Mouse (Mus musculus) kidney, adult 2 months (tissue): ENCODE results near the gene Ptprf. TPM values are rescaled to one million over a fixed set of nuclear protein-coding genes. Genes with fewer than 3 reads are reported as not detected.

Source experiments
- DNase-seq: peaks from one replicate; pipeline ENCODE4 v3.0.0; 2021
- H3K27ac ChIP-seq: fragments of 200-500 bp; 2 replicates; pipeline ENCODE4 v1.5.1; 2012; ENCODE audit warnings: low read depth, low read length, control low read depth, inconsistent platforms; ENCODE audit not compliant: insufficient read depth
- H3K27me3 ChIP-seq: fragments of 200-500 bp; replicated peaks from 2 replicates; pipeline ENCODE4 v1.6.1; 2012; ENCODE audit warnings: mild to moderate bottlenecking, moderate library complexity, low read length, inconsistent platforms; ENCODE audit not compliant: control insufficient read depth, insufficient read depth
- H3K36me3 ChIP-seq: fragments of 200-500 bp; 2 replicates; pipeline ENCODE4 v1.6.1; 2012; ENCODE audit warnings: mild to moderate bottlenecking, moderate library complexity, low read length, inconsistent platforms; ENCODE audit not compliant: control insufficient read depth, insufficient read depth
- H3K4me1 ChIP-seq: fragments of 200-500 bp; 2 replicates; pipeline ENCODE4 v1.6.1; 2011; ENCODE audit warnings: low read length; ENCODE audit not compliant: control insufficient read depth, insufficient read depth
- H3K4me3 ChIP-seq: fragments of 200-500 bp; 2 replicates; pipeline ENCODE4 v1.5.1; 2011; ENCODE audit warnings: mild to moderate bottlenecking, low read depth, low read length, control low read depth; ENCODE audit not compliant: insufficient read depth
- CTCF ChIP-seq: fragments of 200-500 bp; conservative IDR thresholded peaks from 2 replicates; pipeline ENCODE4 v1.5.1; 2011; ENCODE audit warnings: low read depth, mild to moderate bottlenecking, control low read depth, low read length, moderate library complexity, mixed read lengths; ENCODE audit not compliant: insufficient read depth, insufficient read length
- POLR2A ChIP-seq: fragments of 200-500 bp; IDR thresholded peaks from one replicate; pipeline ENCODE4 v1.6.1; 2011; ENCODE audit warnings: low read depth, low read length, control low read depth
- WGBS: fragments of 180-500 bp; shearing (Covaris S2); methylation state at CpG from one replicate; pipeline ENCODE4 v1.1.7; 2018; 5-methylcytosine and 5-hydroxymethylcytosine counted together
- polyA plus RNA-seq: library from polyadenylated mRNA; depleted of rRNA; stranded (reverse); fragments of >200 nt; gene quantifications from 2 replicates; pipeline ENCODE4 v1.2.3, GENCODE M21; 2012

Ptprf gene
- polyA plus RNA-seq, 1 experiment = 89.9 TPM

DNA sequence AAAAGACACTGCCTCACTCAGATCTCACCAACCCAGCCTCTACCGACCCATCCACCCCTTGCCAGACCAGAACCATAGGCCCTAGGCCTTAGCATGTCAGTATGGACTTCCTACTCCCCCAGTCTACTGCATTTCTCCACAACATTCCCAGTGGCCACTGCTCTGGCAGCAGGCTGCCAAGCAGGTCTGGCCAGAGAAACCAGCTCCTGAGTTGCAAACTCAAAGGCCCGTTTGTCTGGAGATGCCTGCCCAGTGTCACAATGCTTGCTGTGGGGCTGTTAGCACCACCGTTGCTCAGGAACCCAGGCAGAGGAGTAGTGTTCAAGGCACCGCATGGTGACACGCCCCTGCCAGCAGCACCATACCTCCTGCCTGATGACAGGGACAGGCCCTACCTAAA lies 5.0 kb downstream of the Ptprf start:
- H3K4me3 ChIP-seq = no peak overlapping the region
- no peaks in the 10 kb centered on the region for H3K27me3 ChIP-seq
- peaks cover 28% of the 10 kb centered on the region for H3K4me1 ChIP-seq
- no peak for TF ChIP-seq POLR2A
- TF ChIP-seq CTCF = no peak
- no peak overlapping the region for H3K27ac ChIP-seq
- WGBS = 59% methylated on average over 5 of the region's 5 CpGs
- DNase-seq = no peak
- H3K36me3 ChIP-seq = no peaks in the 10 kb centered on the region

DNA sequence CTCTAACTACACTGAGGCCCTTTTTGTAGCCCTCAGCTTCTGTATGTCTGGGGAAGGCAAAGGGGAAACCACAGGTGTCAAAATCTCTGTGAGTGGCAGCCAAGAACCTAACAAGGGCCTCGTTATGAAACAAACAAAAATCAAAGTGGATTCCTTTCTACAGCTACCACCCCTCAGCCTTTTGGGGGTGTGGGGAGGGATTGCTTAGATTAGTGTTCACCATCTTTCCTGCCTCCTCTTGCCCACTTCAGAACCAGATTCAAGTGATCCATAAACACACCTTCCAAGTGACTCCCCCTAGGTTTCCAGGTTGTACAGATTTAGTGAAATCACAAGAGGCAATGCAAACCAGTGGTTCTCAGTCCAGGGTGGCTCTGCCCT lies 9.0 kb downstream of the Ptprf start:
- Histone ChIP-seq H3K4me1 (peaks cover 36% of the 10 kb centered on the region), H3K4me3 (no peak overlapping the region), H3K36me3 (no peaks in the 10 kb centered on the region), H3K27me3 (no peaks in the 10 kb centered on the region), H3K27ac (no peak overlapping the region)
- 50% methylated on average over 1 of the region's 1 CpGs for WGBS
- DNase-seq = no peak
- TF ChIP-seq POLR2A = no peak
- TF ChIP-seq CTCF = no peak

DNA sequence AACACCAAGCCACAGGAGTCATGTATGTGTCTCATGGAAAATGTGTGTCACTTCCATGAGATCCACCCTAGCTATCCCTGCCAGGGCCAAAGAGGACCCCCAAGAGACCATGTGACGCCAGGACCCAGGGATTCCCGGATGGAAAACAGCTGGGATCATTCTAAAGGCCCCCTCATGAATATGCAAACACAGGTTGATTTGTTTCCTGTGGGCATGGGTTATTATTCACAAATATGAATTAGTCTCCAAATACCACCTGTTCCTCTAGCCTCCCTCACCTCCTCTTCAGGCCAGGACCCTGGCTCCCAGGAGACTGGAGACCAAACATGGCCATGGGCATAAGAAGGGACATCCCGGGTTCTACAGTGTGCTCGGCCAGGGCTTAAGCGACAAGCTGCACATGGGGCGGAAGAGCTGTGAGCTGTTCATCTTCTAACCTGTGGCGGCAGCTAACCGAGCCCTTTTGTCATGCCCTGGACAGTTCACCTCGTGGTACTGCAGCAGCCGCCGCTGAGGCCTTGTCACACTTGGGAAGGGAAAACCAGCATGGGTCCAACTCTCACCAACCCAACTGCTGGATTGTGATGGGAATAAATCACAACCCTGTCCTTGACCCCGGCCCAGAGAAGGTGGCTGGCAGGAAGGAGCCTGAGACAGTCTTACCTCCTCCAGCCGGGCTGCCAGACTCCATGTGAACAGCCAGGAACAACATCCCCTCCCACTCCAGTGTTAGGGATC lies 9.6 kb downstream of the Ptprf start:
- H3K4me3 ChIP-seq = no peak overlapping the region
- no peak for TF ChIP-seq POLR2A
- TF ChIP-seq CTCF = no peak
- no peaks in the 10 kb centered on the region for H3K27me3 ChIP-seq
- no peak overlapping the region for H3K27ac ChIP-seq
- no peak for DNase-seq
- H3K4me1 ChIP-seq = peaks cover 41% of the 10 kb centered on the region
- WGBS = 52% methylated on average over 13 of the region's 13 CpGs
- H3K36me3 ChIP-seq = no peaks in the 10 kb centered on the region

DNA sequence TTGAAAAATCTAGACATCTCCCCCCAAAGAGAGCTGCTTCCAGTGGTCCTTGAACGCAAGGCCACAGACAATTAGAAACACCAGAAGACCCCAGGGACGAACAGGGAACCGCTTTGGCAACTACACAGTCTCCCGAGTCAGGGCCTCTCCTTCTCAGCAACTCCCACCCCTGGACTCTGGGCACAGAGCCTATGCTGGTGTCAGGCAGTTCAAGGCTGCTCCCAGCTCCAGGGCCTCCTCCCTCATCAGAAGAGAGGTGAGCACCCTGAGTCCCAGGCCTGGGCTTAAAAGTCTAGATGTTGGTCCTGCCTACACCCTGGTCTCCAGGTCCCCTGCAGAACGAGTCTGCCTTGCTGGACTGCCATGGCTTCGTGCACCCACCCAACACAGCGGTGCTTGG lies 10.7 kb downstream of the Ptprf start:
- Histone ChIP-seq H3K27me3 (no peaks in the 10 kb centered on the region), H3K4me1 (peaks cover 44% of the 10 kb centered on the region), H3K4me3 (no peak overlapping the region), H3K27ac (no peak overlapping the region), H3K36me3 (no peaks in the 10 kb centered on the region)
- TF ChIP-seq POLR2A (no peak), CTCF (no peak)
- WGBS = 65% methylated on average over 7 of the region's 7 CpGs
- no peak for DNase-seq

DNA sequence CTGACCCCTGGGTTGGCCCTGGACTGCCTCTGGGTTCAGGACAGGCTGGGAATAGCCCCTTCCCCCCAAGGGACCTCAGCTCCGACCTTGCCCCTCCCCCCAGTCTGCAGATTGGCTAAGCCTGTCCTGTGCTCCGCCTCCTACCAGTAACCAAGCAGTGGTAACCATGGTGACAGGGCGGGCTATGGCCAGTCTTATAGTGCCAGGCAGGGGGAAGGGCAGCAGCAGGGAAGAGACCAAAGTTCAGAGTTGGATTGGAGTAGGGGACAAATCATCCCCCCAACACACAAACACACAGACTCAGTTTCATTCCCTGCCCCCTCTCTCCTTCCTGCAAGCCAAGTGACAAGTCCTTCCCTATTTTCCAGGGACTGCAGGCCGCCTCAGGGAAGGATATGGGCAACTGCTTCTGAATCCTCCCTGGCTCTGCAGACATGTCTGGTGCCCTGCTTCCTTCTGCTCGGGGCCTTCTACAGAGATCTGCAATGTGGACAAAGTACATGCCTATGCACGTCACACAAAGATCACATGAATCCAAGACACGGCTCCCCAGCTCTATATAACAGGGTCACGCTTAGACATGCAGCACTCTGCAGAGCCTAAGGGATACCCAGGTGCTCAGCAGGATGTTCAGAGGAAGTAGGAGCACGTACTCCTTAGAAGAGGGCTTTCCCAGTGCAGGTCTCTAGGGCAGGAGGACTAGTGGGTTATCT lies 14.5 kb downstream of the Ptprf start:
- peak overlapping the region; percentile 90 for H3K27ac ChIP-seq
- DNase-seq = peak; percentile 96
- no peaks in the 10 kb centered on the region for H3K27me3 ChIP-seq
- H3K4me1 ChIP-seq = peaks cover 70% of the 10 kb centered on the region
- no peaks in the 10 kb centered on the region for H3K36me3 ChIP-seq
- no peak overlapping the region for H3K4me3 ChIP-seq
- WGBS = 26% methylated on average over 9 of the region's 9 CpGs
- TF ChIP-seq POLR2A (no peak), CTCF (no peak)

DNA sequence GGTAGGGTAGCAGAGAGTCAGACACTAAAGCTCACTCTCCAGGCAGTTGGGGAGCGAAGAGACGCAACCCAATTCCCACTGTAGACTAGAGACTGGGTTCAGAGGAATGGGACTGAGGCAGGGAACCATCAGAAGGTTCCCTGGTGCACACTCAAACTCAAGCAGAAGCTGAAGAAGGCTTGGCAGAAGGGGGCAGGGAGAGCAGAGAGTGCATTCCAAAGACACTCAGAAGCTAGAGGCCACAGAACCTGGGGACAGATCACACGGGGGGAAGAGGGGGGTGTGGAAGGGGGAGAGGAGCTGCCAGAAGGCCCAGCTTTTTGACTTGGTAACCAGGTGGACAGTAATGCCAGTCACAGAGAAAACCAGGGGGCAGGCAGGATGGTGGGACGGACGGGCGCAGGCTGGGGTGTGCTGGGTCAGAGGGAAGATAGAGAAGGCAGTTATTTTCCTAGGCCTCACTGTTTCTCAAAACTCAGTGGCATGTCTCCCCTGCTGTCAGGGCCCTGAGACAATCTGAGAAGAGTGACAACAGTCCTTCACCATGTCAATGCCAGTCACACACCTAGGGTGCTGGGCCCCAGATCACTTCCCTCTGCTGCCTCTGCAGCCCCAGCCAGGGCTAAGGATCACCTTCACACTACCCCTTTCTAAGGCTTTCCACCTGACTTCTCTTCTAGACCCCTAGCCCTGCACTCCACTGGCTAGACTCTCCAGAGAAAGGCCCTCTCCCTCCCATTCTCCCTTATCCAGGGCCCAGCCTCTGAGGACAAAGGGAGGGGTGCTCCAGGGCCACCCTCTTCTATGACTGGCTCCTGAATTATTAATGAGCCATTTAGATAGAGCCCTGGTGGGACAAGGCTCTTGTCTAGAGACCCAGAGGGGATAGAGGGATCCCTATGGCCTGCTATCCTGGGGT lies 15.3 kb downstream of the Ptprf start:
- H3K27me3 ChIP-seq = no peaks in the 10 kb centered on the region
- no peak for TF ChIP-seq CTCF
- TF ChIP-seq POLR2A = no peak
- WGBS = 71% methylated on average over 6 of the region's 6 CpGs
- H3K4me3 ChIP-seq = no peak overlapping the region
- H3K36me3 ChIP-seq = no peaks in the 10 kb centered on the region
- no peak for DNase-seq
- H3K4me1 ChIP-seq = peaks cover 68% of the 10 kb centered on the region
- peak overlapping the region; percentile 90 for H3K27ac ChIP-seq
